Mouse (Mus musculus): ENCODE measurements at regions not wholly inside any gene's neighbourhood (a gene's known extent, or its start where the extent isn't known, plus 50 kb on each side); places are given as distances from the start of the nearest gene placed in this dataset.

DNA sequence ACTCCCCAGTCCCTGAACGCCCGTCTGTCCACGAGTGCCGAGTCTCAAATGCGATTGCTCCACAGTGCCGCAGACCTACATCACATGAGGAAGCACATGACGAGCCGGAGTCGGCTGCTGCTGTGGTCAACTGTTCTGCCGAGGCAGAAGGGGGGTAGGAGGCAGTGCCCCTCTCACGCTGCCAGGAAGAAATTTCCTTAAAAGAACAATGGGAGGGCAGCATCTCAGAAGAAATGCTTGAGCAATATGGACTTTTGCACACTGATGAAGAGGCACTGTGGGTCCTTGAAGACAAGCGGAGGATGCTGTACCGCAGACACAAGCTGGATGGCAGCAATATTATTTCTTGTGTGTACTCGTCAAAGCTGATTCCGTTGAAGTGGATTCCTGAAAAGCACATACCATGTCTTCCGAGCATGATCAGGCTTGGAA is 162.6 kb downstream of the Gm11361 start:
- DNase-seq (ENCODE audit: low read depth, low spot score): no peak
- no peaks in the 10 kb centered on the region for H3K9me3 ChIP-seq (replicated peaks; ENCODE audit: insufficient read depth, low read length)
- H3K27ac ChIP-seq (ENCODE audit: control insufficient read depth, low read depth, low read length): no peak overlapping the region
- no peak overlapping the region for H3K4me3 ChIP-seq (ENCODE audit: control insufficient read depth in 1 of 2, insufficient read depth in 1 of 2, low read depth in 2 of 2, low read length in 2 of 2)
- TF ChIP-seq SIN3A (IDR thresholded peaks at IDR 0.05; ENCODE audit: low read length): no peak
- no peak for TF ChIP-seq RAD21 (IDR thresholded peaks at IDR 0.05; ENCODE audit: low read depth, low read length)
- no peak for TF ChIP-seq USF2 (IDR thresholded peaks at IDR 0.05; ENCODE audit: borderline replicate concordance in 1 of 2, insufficient read depth in 1 of 2, low read depth in 1 of 2, low read length in 2 of 2)
- TF ChIP-seq CTCF (IDR thresholded peaks at IDR 0.05 in 2 of 3, conservative IDR thresholded peaks at IDR 0.05 in 1 of 3; ENCODE audit: control insufficient read depth in 1 of 3, insufficient read depth in 1 of 3, low read depth in 2 of 3, low read length in 3 of 3, poor library complexity in 1 of 3, severe bottlenecking in 1 of 3): no peak
- TF ChIP-seq MXI1 (IDR thresholded peaks at IDR 0.05; ENCODE audit: low read depth, low read length): no peak
- TF ChIP-seq NRF1 (IDR thresholded peaks at IDR 0.05; ENCODE audit: insufficient read depth, low read depth, low read length, poor library complexity, severe bottlenecking): no peak
- TF ChIP-seq MYB (IDR thresholded peaks at IDR 0.05; ENCODE audit: low read depth, low read length): no peak
- TF ChIP-seq MAZ (IDR thresholded peaks at IDR 0.05; ENCODE audit: low read depth, low read length): no peak
- TF ChIP-seq TAL1 (IDR thresholded peaks at IDR 0.05; ENCODE audit: low read length): no peak
- no peak overlapping the region for H3K9ac ChIP-seq (ENCODE audit: control insufficient read depth, low read depth, low read length, poor library complexity, severe bottlenecking)
- no peaks in the 10 kb centered on the region for H3K4me1 ChIP-seq (ENCODE audit: control insufficient read depth in 1 of 2, insufficient read depth in 2 of 2, low read length in 2 of 2)
- no peaks in the 10 kb centered on the region for H3K36me3 ChIP-seq (ENCODE audit: control insufficient read depth in 1 of 2, insufficient read depth in 2 of 2, low read length in 2 of 2)
- no peaks in the 10 kb centered on the region for H3K79me2 ChIP-seq (ENCODE audit: control insufficient read depth, insufficient read depth, low read length, poor library complexity)
- H3K27me3 ChIP-seq (ENCODE audit: control insufficient read depth in 1 of 2, insufficient read depth in 2 of 2, low read length in 2 of 2): no peaks in the 10 kb centered on the region

DNA sequence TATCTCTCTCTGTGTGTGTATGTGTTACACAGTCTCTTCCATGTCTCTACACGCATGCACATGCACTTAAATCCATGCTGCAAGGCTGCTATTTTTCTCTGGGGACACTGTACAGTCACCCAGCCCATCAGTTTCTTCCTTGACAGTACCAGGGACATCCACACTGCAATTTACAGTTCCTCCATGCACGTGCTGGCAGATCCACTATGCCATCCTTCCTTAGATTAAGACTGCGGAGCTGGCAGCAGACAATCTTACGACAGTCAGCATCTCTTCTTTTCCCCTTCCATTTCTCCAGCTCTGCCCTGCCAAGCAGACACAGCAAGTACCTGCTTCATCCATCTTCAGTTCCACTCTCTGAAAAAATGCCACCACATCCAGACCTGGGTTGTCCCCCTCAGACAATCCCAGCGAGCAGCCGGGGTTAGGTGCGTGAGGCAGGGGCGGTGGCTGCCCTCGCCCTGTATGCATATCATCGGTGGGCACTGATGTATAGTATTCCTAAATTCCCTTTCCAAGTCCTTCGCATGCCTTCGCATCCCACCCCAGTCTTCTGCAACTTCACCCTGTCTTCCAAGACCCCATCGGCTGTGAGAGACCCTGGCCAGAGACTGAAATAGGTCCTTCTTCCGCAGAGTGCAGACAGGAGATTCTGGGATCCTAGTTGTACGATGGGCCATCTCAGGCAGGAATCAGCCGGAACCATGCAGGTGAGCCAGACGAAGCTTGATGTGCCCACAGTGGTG is 161.8 kb downstream of the Gm11361 start:
- Histone ChIP-seq H3K36me3 (ENCODE audit: control insufficient read depth in 1 of 2, insufficient read depth in 2 of 2, low read length in 2 of 2) (no peaks in the 10 kb centered on the region), H3K27me3 (ENCODE audit: control insufficient read depth in 1 of 2, insufficient read depth in 2 of 2, low read length in 2 of 2) (no peaks in the 10 kb centered on the region), H3K4me1 (ENCODE audit: control insufficient read depth in 1 of 2, insufficient read depth in 2 of 2, low read length in 2 of 2) (no peaks in the 10 kb centered on the region), H3K9me3 (replicated peaks; ENCODE audit: insufficient read depth, low read length) (no peaks in the 10 kb centered on the region), H3K4me3 (ENCODE audit: control insufficient read depth in 1 of 2, insufficient read depth in 1 of 2, low read depth in 2 of 2, low read length in 2 of 2) (no peak overlapping the region), H3K79me2 (ENCODE audit: control insufficient read depth, insufficient read depth, low read length, poor library complexity) (no peaks in the 10 kb centered on the region), H3K27ac (ENCODE audit: control insufficient read depth, low read depth, low read length) (no peak overlapping the region), H3K9ac (ENCODE audit: control insufficient read depth, low read depth, low read length, poor library complexity, severe bottlenecking) (no peak overlapping the region)
- DNase-seq (ENCODE audit: low read depth, low spot score): no peak
- TF ChIP-seq NELFE (IDR thresholded peaks at IDR 0.05; ENCODE audit: low read depth, low read length) (no peak), POLR2A (IDR thresholded peaks at IDR 0.05; ENCODE audit: control insufficient read depth in 1 of 2, insufficient read depth in 1 of 2, low read depth in 1 of 2, low read length in 2 of 2, poor library complexity in 1 of 2) (no peak), BHLHE40 (IDR thresholded peaks at IDR 0.05; ENCODE audit: borderline replicate concordance, low read depth, low read length) (no peak), TCF12 (IDR thresholded peaks at IDR 0.05; ENCODE audit: low read depth, low read length) (no peak), RAD21 (IDR thresholded peaks at IDR 0.05; ENCODE audit: low read depth, low read length) (no peak)

Data from MEL (cell line).